Mouse (Mus musculus): ENCODE data around the gene Itgal.

- TF ChIP-seq POLR2A (IDR thresholded peaks at IDR 0.05; ENCODE audit: insufficient read depth, low read length) (no peak), CTCF (IDR thresholded peaks at IDR 0.05; ENCODE audit: low read depth, low read length) (no peak)
Observed at GRCm38 (mm10) chr7:127271093-127271492, 25.0 kb upstream of the Itgal start.

Measured in ES-Bruce4 (cell line).